Mouse (Mus musculus) kidney, postnatal 0 days (tissue): ENCODE measurements around the gene Mrps23. TPM values are rescaled to one million over a fixed set of nuclear protein-coding genes. Genes with fewer than 3 reads are reported as not detected.

Experiments used
- ATAC-seq: fragments of 200-750 bp; cut with Nextera tagmentation; replicated peaks from 2 replicates; pipeline ENCODE4 v1.8.0; 2017; ENCODE audit warnings: low read depth, moderate number of reproducible peaks, moderate TSS enrichment, moderate library complexity; ENCODE audit not compliant: low FRiP score
- DNase-seq: peaks from one replicate; pipeline ENCODE4 v3.0.0-alpha.2; 2016; ENCODE audit warnings: low spot score
- H3K27ac ChIP-seq: fragments of 300-500 bp; sonication (generic); 2 replicates; pipeline ENCODE4 v1.5.1; 2014; ENCODE audit warnings: mild to moderate bottlenecking
- H3K27me3 ChIP-seq: fragments of 300-500 bp; sonication (generic); 2 replicates; pipeline ENCODE4 v1.6.1; 2014; ENCODE audit warnings: low read length, mixed read lengths; ENCODE audit not compliant: insufficient read depth
- H3K36me3 ChIP-seq: fragments of 300-500 bp; sonication (generic); 2 replicates; pipeline ENCODE4 v1.6.1; 2014; ENCODE audit warnings: low read length, mixed read lengths; ENCODE audit not compliant: insufficient read depth
- H3K4me1 ChIP-seq: fragments of 300-500 bp; sonication (generic); replicated peaks from 2 replicates; pipeline ENCODE4 v1.6.1; 2014; ENCODE audit warnings: antibody characterized with exemption, low read length, mixed read lengths; ENCODE audit not compliant: insufficient read depth
- H3K4me2 ChIP-seq: fragments of 300-500 bp; sonication (generic); 2 replicates; pipeline ENCODE4 v1.6.1; 2014; ENCODE audit warnings: mild to moderate bottlenecking, low read length, moderate library complexity, mixed read lengths
- H3K4me3 ChIP-seq: fragments of 300-500 bp; sonication (generic); replicated peaks from 2 replicates; pipeline ENCODE4 v1.5.1; 2014; ENCODE audit warnings: low read depth, low read length
- H3K9ac ChIP-seq: fragments of 300-500 bp; sonication (generic); 2 replicates; pipeline ENCODE4 v1.6.1; 2014; ENCODE audit warnings: low read depth, low read length
- H3K9me3 ChIP-seq: fragments of 300-500 bp; sonication (generic); replicated peaks from 2 replicates; pipeline ENCODE4 v1.6.1; 2016; ENCODE audit warnings: low read length, inconsistent platforms, mixed read lengths
- CTCF ChIP-seq: IDR thresholded peaks from 2 replicates; pipeline ENCODE4 v1.5.1; 2016; ENCODE audit warnings: antibody characterized with exemption, low read depth, mild to moderate bottlenecking, moderate library complexity
- WGBS: fragments of 180-500 bp; shearing (Covaris S2); extraction: QIAGEN DNeasy Blood & Tissue Kit; methylation state at CpG from one replicate; pipeline ENCODE4 v1.1.7; 2014; 5-methylcytosine and 5-hydroxymethylcytosine counted together
- polyA plus RNA-seq: library from polyadenylated mRNA; unstranded; fragments of >200 nt; fragmentation: Nextera tagmentation; extraction: Ambion mirVana; gene quantifications from 2 replicates; pipeline ENCODE4 v1.2.1, GENCODE M21; 2015

Mrps23 gene
- polyA plus RNA-seq, 1 experiment from 2014 or later: 76.3 TPM

- Histone ChIP-seq H3K27ac (no peak overlapping the region), H3K36me3 (no peaks in the 10 kb centered on the region), H3K9ac (no peak overlapping the region), H3K4me1 (no peaks in the 10 kb centered on the region), H3K4me3 (no peak overlapping the region), H3K27me3 (no peaks in the 10 kb centered on the region), H3K4me2 (no peak overlapping the region), H3K9me3 (no peaks in the 10 kb centered on the region)
- WGBS: 89% methylated on average over 17 of the region's 17 CpGs
- no peak for TF ChIP-seq CTCF
- ATAC-seq (no peak), DNase-seq (no peak)
Measured at GRCm38 (mm10) chr11:88227001-88227957, 23.1 kb downstream of the Mrps23 start.

- Histone ChIP-seq H3K4me1 (peaks cover 13% of the 10 kb centered on the region), H3K9me3 (no peaks in the 10 kb centered on the region), H3K27me3 (no peaks in the 10 kb centered on the region), H3K36me3 (no peaks in the 10 kb centered on the region), H3K4me3 (no peak overlapping the region), H3K27ac (no peak overlapping the region), H3K4me2 (no peak overlapping the region), H3K9ac (no peak overlapping the region)
- DNase-seq (no peak), ATAC-seq (no peak)
- TF ChIP-seq CTCF: no peak
- WGBS: 82% methylated on average over 4 of the region's 4 CpGs
Measured at GRCm38 (mm10) chr11:88231213-88231790, 27.1 kb downstream of the Mrps23 start.

- Histone ChIP-seq H3K36me3 (no peaks in the 10 kb centered on the region), H3K27ac (peak overlapping the region; percentile 73; the same call in 1 of the 2 replicates), H3K4me3 (no peak overlapping the region), H3K4me2 (no peak overlapping the region), H3K9ac (no peak overlapping the region), H3K27me3 (no peaks in the 10 kb centered on the region), H3K4me1 (peaks cover 14% of the 10 kb centered on the region), H3K9me3 (no peaks in the 10 kb centered on the region)
- no peak for TF ChIP-seq CTCF
- WGBS: 38% methylated on average over 17 of the region's 17 CpGs
- ATAC-seq (0 out of 2 replicates have a peak, but pooled peaks have one; percentile 33), DNase-seq (peak; percentile 74)
Measured at GRCm38 (mm10) chr11:88233528-88234427, 29.6 kb downstream of the Mrps23 start.

GRCm38 (mm10) chr11:88234789-88235188, 30.6 kb downstream of the Mrps23 start:
- DNase-seq (no peak), ATAC-seq (no peak)
- H3K27me3 ChIP-seq: no peaks in the 10 kb centered on the region
- H3K9ac ChIP-seq: no peak overlapping the region
- H3K9me3 ChIP-seq: no peaks in the 10 kb centered on the region
- H3K36me3 ChIP-seq: no peaks in the 10 kb centered on the region
- H3K4me2 ChIP-seq: peak overlapping the region; percentile 28; the same call in 1 of the 2 replicates
- WGBS: 25% methylated on average over 4 of the region's 4 CpGs
- no peak for TF ChIP-seq CTCF
- H3K4me3 ChIP-seq: no peak overlapping the region
- peak overlapping the region; percentile 73 for H3K27ac ChIP-seq
- H3K4me1 ChIP-seq: peaks cover 14% of the 10 kb centered on the region

- no peak overlapping the region for H3K4me3 ChIP-seq
- H3K27ac ChIP-seq: peak overlapping the region; percentile 73
- no peaks in the 10 kb centered on the region for H3K9me3 ChIP-seq
- 5% methylated on average over 23 of the region's 23 CpGs for WGBS
- no peak for TF ChIP-seq CTCF
- no peaks in the 10 kb centered on the region for H3K36me3 ChIP-seq
- H3K27me3 ChIP-seq: no peaks in the 10 kb centered on the region
- peaks cover 16% of the 10 kb centered on the region for H3K4me1 ChIP-seq
- DNase-seq (peak; percentile 87), ATAC-seq (peak; percentile 72)
- 0 out of 2 replicates have a peak overlapping the region, but pooled peaks have one; percentile 31 for H3K9ac ChIP-seq
- peak overlapping the region; percentile 42 for H3K4me2 ChIP-seq
Measured at GRCm38 (mm10) chr11:88235221-88236203, 31.3 kb downstream of the Mrps23 start.
